Mouse (Mus musculus) liver, embryonic 11.5 days (tissue): ENCODE results near the gene Lpxn. TPM values are rescaled to one million over a fixed set of nuclear protein-coding genes. Genes with fewer than 3 reads are reported as not detected.

Source experiments
- ATAC-seq: fragments of 200-750 bp; cut with Nextera tagmentation; replicated peaks from 2 replicates; pipeline ENCODE4 v1.8.0; 2017; ENCODE audit warnings: moderate number of reproducible peaks, mild to moderate bottlenecking, moderate TSS enrichment, moderate library complexity; ENCODE audit not compliant: low FRiP score
- DNase-seq: peaks from one replicate; pipeline ENCODE4 v3.0.0-alpha.2; 2017; ENCODE audit warnings: low spot score
- H3K27ac ChIP-seq: fragments of 300-500 bp; sonication (generic); 2 replicates; pipeline ENCODE4 v1.5.1; 2014; ENCODE audit warnings: mild to moderate bottlenecking, low read depth, low read length, control low read depth
- H3K27me3 ChIP-seq: fragments of 300-500 bp; sonication (generic); replicated peaks from 2 replicates; pipeline ENCODE4 v1.6.1; 2014; ENCODE audit warnings: low read length, mixed read lengths; ENCODE audit not compliant: control insufficient read depth, insufficient read depth
- H3K36me3 ChIP-seq: fragments of 300-500 bp; sonication (generic); 2 replicates; pipeline ENCODE4 v1.6.1; 2014; ENCODE audit warnings: mild to moderate bottlenecking, low read length, moderate library complexity, mixed read lengths; ENCODE audit not compliant: control insufficient read depth, insufficient read depth
- H3K4me1 ChIP-seq: fragments of 300-500 bp; sonication (generic); replicated peaks from 2 replicates; pipeline ENCODE4 v1.6.1; 2014; ENCODE audit warnings: low read length, mixed read lengths; ENCODE audit not compliant: control insufficient read depth, insufficient read depth
- H3K4me2 ChIP-seq: fragments of 300-500 bp; sonication (generic); 2 replicates; pipeline ENCODE4 v1.6.1; 2014; ENCODE audit warnings: mild to moderate bottlenecking, control low read depth, moderate library complexity
- H3K4me3 ChIP-seq: fragments of 300-500 bp; sonication (generic); 2 replicates; pipeline ENCODE4 v1.5.1; 2014; ENCODE audit warnings: low read depth, low read length, control low read depth
- H3K9ac ChIP-seq: fragments of 300-500 bp; sonication (generic); 2 replicates; pipeline ENCODE4 v1.6.1; 2014; ENCODE audit warnings: low read depth, low read length, control low read depth
- H3K9me3 ChIP-seq: fragments of 300-500 bp; sonication (generic); 2 replicates; pipeline ENCODE4 v1.6.1; 2016; ENCODE audit warnings: low read length, inconsistent platforms, mixed read lengths; ENCODE audit not compliant: control insufficient read depth
- WGBS: fragments of 180-500 bp; shearing (Covaris S2); extraction: QIAGEN DNeasy Blood & Tissue Kit; methylation state at CpG from one replicate; pipeline ENCODE4 v1.1.7; 2014; 5-methylcytosine and 5-hydroxymethylcytosine counted together
- polyA plus RNA-seq: library from polyadenylated mRNA; unstranded; fragments of >200 nt; fragmentation: Nextera tagmentation; extraction: Ambion mirVana; gene quantifications from 2 replicates; pipeline ENCODE4 v1.2.1, GENCODE M21; 2014

The Lpxn gene
- polyA plus RNA-seq, 1 experiment from 2014 or later = 2.1 TPM

DNA sequence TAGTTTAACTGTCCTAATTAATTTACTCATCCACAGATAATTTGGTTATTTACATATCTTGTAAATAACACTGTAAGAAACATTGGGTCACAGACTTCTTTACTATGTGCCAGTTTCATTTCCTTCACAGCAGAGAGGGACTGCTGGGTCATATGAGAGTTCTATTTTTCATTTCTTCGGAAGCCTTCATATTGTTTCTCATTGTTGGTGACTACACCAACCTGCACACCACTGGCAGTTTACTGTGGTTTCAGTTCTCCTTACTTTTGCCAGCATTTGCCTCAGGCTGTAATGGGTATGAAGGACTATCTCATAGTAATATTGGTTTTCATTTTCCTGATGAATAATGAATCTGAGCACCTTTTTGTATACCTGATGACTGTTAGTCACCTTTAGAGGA lies 22.5 kb downstream of the Lpxn start:
- Histone ChIP-seq H3K4me3 (no peak overlapping the region), H3K9ac (no peak overlapping the region), H3K36me3 (no peaks in the 10 kb centered on the region), H3K27ac (no peak overlapping the region), H3K4me2 (no peak overlapping the region), H3K4me1 (no peaks in the 10 kb centered on the region), H3K27me3 (no peaks in the 10 kb centered on the region), H3K9me3 (no peaks in the 10 kb centered on the region)
- WGBS = 87% methylated on average over 1 of the region's 1 CpGs
- DNase-seq (no peak), ATAC-seq (no peak)

DNA sequence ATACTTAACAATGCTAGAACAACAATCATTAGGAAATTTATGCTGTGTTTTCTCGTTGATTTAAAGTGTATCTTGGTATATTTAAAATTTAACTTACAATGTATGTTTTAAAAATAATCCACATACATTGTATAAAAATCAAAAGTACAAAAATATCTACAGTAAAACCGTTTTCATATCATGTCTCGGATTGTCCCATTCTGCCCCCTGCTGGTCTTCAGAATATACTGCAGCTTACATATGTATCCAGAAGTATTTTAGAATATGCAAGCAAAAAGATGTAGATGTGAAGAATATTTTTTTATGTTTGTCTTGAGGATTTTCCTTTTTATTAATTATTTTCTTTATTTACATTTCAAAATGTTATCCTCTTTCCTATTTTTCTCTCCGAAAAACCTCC lies 24.4 kb downstream of the Lpxn start:
- no peak overlapping the region for H3K4me2 ChIP-seq
- H3K36me3 ChIP-seq = no peaks in the 10 kb centered on the region
- no peaks in the 10 kb centered on the region for H3K4me1 ChIP-seq
- H3K9ac ChIP-seq = no peak overlapping the region
- H3K9me3 ChIP-seq = no peaks in the 10 kb centered on the region
- no peaks in the 10 kb centered on the region for H3K27me3 ChIP-seq
- ATAC-seq = no peak
- DNase-seq = no peak
- H3K4me3 ChIP-seq = no peak overlapping the region
- WGBS = 25% methylated on average over 4 of the region's 4 CpGs
- H3K27ac ChIP-seq = no peak overlapping the region

DNA sequence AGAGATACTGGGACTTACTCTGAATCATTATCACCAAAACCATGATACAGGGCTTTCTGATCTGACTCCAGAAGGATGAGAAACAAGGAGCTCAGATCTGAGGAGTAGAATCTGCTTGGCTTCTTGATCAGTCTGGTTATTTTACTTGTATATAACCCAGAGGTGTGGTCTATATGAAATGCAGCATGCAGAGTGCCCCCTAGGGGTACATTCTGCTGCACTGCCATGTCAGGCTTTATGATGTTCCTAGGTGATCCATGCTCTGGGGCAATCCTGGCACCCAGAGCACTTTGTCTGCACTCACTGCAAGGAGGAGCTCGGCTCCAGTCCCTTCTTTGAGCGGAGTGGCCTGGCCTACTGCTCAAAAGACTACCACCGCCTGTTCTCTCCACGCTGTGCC lies 28.6 kb downstream of the Lpxn start:
- no peak for ATAC-seq
- Histone ChIP-seq H3K27me3 (no peaks in the 10 kb centered on the region), H3K4me2 (no peak overlapping the region), H3K4me3 (no peak overlapping the region), H3K27ac (no peak overlapping the region), H3K9me3 (no peaks in the 10 kb centered on the region), H3K4me1 (no peaks in the 10 kb centered on the region), H3K36me3 (no peaks in the 10 kb centered on the region), H3K9ac (no peak overlapping the region)
- no peak for DNase-seq
- 71% methylated on average over 4 of the region's 4 CpGs for WGBS

DNA sequence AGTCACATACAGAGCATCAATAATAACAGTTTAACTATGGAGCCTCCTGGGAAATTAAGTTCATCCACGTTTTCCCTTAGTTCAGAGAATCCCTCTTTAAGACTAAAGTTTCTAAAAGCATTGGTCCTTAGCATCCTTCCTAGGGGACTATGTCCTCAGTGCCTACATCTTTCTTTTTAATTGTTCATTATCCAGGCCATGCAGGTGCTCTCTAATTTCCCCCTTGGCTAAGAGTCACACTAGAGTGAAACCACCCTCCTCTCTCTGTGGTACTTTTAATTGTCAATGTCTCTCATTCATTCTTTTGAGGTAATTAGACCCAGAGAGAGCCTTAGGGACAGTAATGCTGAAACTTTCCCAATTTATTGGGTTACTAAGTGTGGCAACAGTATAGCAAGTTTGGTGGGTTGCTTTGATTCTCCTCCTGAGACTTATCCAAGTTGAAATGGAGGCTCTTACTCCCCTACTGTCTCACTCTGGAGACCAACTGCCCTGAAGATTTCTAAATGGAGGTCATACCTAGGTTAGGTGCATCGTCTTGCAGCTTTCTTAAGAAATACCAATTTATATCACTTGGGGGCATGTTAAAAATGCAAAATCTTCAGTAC lies 34.9 kb downstream of the Lpxn start:
- no peaks in the 10 kb centered on the region for H3K27me3 ChIP-seq
- no peak for ATAC-seq
- 67% methylated on average over 2 of the region's 2 CpGs for WGBS

DNA sequence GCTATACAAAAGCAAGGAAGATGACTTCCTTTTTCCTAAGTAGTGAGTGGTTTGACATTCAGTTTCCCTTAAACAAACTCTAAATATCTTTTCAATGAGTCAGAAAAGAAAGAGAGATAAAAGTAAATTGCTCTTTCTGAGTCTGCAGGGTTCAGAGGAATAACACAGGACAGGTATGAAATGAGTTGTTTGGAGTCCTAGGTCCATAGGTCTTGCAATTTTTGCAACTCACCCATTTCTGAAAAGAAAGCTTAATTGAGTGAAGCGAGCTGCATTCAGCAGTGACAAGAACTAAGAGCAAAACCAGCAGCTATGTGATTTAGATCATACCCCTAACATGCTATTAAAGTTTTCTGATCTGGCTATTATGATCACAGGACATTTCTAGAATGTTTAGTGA lies 35.6 kb downstream of the Lpxn start:
- H3K4me1 ChIP-seq = no peaks in the 10 kb centered on the region
- WGBS = 70% methylated on average over 1 of the region's 1 CpGs
- H3K27ac ChIP-seq = no peak overlapping the region
- no peak for DNase-seq
- no peak overlapping the region for H3K4me3 ChIP-seq
- ATAC-seq = no peak
- no peaks in the 10 kb centered on the region for H3K36me3 ChIP-seq
- H3K9ac ChIP-seq = no peak overlapping the region
- no peak overlapping the region for H3K4me2 ChIP-seq
- no peaks in the 10 kb centered on the region for H3K9me3 ChIP-seq
- H3K27me3 ChIP-seq = no peaks in the 10 kb centered on the region

More for the DNA sequence above, 34.9 kb downstream of the Lpxn start:
- H3K4me3 ChIP-seq = no peak overlapping the region
- DNase-seq = no peak
- no peak overlapping the region for H3K9ac ChIP-seq
- H3K4me1 ChIP-seq = no peaks in the 10 kb centered on the region
- H3K27ac ChIP-seq = no peak overlapping the region
- no peaks in the 10 kb centered on the region for H3K36me3 ChIP-seq
- H3K9me3 ChIP-seq = no peaks in the 10 kb centered on the region
- H3K4me2 ChIP-seq = no peak overlapping the region

DNA sequence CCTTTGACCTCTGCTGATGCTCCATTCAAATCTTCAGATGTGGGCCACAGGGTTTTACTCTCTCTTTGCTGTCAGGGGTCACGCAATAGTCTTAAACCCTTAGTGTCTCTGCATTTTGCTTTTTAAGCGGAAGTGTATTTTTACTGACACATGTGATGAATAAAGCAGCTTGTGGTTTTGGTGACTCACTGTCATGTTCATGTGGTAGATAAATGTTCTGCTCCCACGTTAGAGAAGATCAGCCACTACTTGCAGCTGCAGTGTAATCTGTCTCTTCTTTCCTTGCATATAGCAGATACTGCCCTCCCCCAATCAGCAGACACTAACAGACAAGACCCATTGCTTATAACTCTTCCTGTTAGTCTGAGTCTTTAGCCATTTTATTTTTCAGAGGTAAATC lies 37.6 kb downstream of the Lpxn start:
- 45% methylated on average over 3 of the region's 3 CpGs for whole genome bisulfite sequencing
- Histone ChIP-seq H3K9ac (no peak overlapping the region), H3K27me3 (no peaks in the 10 kb centered on the region), H3K27ac (no peak overlapping the region), H3K4me2 (no peak overlapping the region), H3K36me3 (no peaks in the 10 kb centered on the region), H3K4me1 (no peaks in the 10 kb centered on the region), H3K9me3 (no peaks in the 10 kb centered on the region), H3K4me3 (no peak overlapping the region)
- peak; percentile 90 for ATAC-seq
- no peak for DNase-seq

DNA sequence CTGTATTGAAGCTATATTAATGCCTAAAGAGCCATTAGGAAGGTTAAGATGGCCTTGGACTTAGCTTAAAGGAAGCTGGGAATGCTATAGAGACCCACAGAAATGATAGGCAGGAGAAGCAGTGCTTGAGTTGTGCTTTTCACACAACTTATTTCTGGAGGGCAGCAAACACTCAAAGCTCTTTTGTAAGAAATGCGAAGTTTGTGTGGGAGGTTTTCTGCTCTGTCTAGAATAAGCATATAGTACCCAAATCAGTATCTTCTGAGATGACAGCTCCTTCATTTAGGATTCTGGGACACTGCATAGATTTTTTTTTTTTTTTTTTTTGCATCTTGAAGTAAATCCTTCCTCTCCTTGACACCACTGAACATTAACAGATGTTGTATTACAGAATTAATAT lies 42.5 kb downstream of the Lpxn start:
- 76% methylated on average over 1 of the region's 1 CpGs for WGBS
- no peak overlapping the region for H3K27ac ChIP-seq
- DNase-seq (no peak), ATAC-seq (no peak)
- H3K27me3 ChIP-seq = no peaks in the 10 kb centered on the region
- no peaks in the 10 kb centered on the region for H3K36me3 ChIP-seq
- no peak overlapping the region for H3K4me2 ChIP-seq
- H3K9me3 ChIP-seq = no peaks in the 10 kb centered on the region
- no peak overlapping the region for H3K4me3 ChIP-seq
- H3K4me1 ChIP-seq = no peaks in the 10 kb centered on the region
- H3K9ac ChIP-seq = no peak overlapping the region

DNA sequence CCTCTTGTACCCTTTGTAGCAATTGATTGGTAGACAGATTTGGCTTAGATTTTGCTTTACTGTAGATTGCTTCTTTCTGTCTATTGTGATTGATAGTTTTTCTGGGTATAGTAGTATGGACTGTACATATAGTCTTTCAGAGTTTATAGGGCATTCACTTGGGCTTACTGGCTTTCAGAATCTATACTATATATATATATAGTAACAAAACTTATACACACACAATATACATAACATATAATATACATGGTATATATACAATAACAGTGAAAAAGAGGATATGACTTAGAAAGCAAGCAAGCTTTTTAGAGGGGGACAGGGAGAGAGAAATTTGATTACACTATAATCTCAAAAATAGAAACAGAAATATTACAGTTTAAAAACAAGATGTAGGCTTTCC lies 50.4 kb downstream of the Lpxn start, which contains the start of gene Gm5244:
Gene Gm5244 (plus strand): TSS at position 301 of the 400 bp plus-strand sequence.
- H3K9me3 ChIP-seq = no peaks in the 10 kb centered on the region
- no peak within 1 kb of the TSS for H3K9ac ChIP-seq
- no peaks in the 10 kb centered on the region for H3K27me3 ChIP-seq
- H3K4me1 ChIP-seq = no peaks in the 10 kb centered on the region
- no peak within 1 kb of the TSS for H3K4me3 ChIP-seq
- H3K36me3 ChIP-seq = no peaks in the 10 kb centered on the region
- ATAC-seq (no peak), DNase-seq (no peak)
- no peak within 1 kb of the TSS for H3K27ac ChIP-seq
- H3K4me2 ChIP-seq = no peak within 1 kb of the TSS

DNA sequence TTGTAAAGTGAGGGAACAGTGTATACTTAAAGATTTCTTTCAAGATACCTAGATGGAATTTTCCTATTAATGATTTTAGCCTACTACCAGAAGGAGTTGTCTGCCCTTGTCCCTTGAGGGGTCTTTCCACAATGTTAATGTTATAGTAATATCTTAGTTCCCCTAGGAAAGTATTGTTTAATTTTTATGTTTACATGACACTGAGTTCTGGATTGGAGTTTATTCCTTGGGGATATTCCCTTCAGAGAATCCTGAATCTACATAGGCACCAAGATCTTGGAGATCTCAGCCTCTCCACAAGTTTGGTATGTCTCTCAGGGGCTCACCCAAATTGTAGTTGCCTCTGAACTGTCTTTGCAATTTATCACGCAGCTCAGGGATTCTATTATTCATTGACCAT lies 61.0 kb downstream of the Lpxn start, which contains the start of gene Olfr1444:
Gene Olfr1444 (plus strand): TSS at position 301 of the 400 bp plus-strand sequence.
- H3K36me3 ChIP-seq = no peaks in the 10 kb centered on the region
- H3K27me3 ChIP-seq = no peaks in the 10 kb centered on the region
- no peak within 1 kb of the TSS for H3K27ac ChIP-seq
- H3K4me1 ChIP-seq = no peaks in the 10 kb centered on the region
- ATAC-seq (no peak), DNase-seq (no peak)
- H3K4me2 ChIP-seq = no peak within 1 kb of the TSS
- H3K9me3 ChIP-seq = no peaks in the 10 kb centered on the region
- WGBS = 54% methylated on average over 1 of the region's 1 CpGs
- no peak within 1 kb of the TSS for H3K9ac ChIP-seq
- H3K4me3 ChIP-seq = no peak within 1 kb of the TSS
